In the genomic region with DNA sequence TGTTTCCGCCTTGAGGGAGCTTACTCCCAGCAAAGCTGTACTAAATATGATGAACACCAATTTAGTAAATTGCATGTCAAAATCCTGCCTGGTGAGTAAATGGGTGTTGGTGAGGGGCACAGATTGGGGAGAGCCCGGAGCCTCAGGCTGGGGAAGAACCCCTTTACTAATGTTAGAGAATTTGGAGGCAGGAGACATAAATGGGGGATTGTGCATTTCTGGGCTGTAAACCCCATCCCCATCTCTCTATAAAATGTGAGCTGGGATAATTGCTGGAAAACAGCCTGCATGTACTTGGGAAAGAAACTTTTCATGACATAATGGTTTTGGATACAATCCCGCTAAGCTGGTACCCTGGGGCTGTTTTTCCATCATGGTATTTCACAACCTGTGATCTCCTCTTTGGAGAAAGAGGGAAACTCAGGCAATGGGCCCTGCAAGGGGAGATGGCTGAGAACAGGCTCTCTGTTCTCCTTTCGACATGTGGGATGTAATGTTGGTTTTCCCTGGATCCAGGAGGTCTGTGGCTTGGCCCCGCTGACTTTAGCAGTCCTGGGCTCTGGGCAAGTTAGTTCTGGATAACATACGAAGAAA, we compare ENCODE assay signal across 19 mouse cellular contexts.
DNase-seq lines count a peak whose midpoint lies in the region; ATAC-seq and TF ChIP-seq lines count a peak whose summit lies in the region.
"Had no signal": no experiment of that assay in that cellular context is flagged by ENCODE, and none has a peak within 500 bp of the region (broad histone marks: within the 10 kb centered on the region; RNA-seq: fewer than 3 reads in every experiment).

No protein-coding gene starts in this region.

- H3K4me1 ChIP-seq in heart, embryonic 12.5 days (replicated peaks), result 0 out of 2 replicates have a peak, but pooled peaks cover 6% of the 10 kb centered on the region
- H3K4me1 ChIP-seq in limb, embryonic 14.5 days (ENCODE audit: control insufficient read depth, insufficient read depth, low read length), result peaks cover 17% of the 10 kb centered on the region
- H3K4me1 ChIP-seq: forebrain, embryonic 13.5 days; heart, embryonic 15.5 days; hindbrain, embryonic 10.5 days; hindbrain, embryonic 15.5 days had no signal

- no peaks in the 10 kb centered on the region for H3K36me3 ChIP-seq in heart, embryonic 12.5 days
- no peaks in the 10 kb centered on the region for H3K36me3 ChIP-seq in limb, embryonic 14.5 days (ENCODE audit: control insufficient read depth, insufficient read depth, low read length)
- H3K36me3 ChIP-seq: heart, embryonic 15.5 days; hindbrain, embryonic 10.5 days; hindbrain, embryonic 15.5 days had no signal

- no peak overlapping the region for H3K27ac ChIP-seq in heart, embryonic 12.5 days (ENCODE audit: poor library complexity, severe bottlenecking)
- peak overlapping the region; percentile 71 for H3K27ac ChIP-seq in limb, embryonic 14.5 days (replicated peaks; ENCODE audit: low read depth, low read length)
- H3K27ac ChIP-seq: forebrain, embryonic 13.5 days; heart, embryonic 15.5 days; hindbrain, embryonic 10.5 days; hindbrain, embryonic 15.5 days had no signal

- TF ChIP-seq POLR2A in limb, embryonic 14.5 days (IDR thresholded peaks at IDR 0.05; ENCODE audit: borderline replicate concordance, extremely low read depth, insufficient read depth, insufficient read length), result no peak

- peak; percentile 44 for DNase-seq in heart, adult 11 months
- DNase-seq in 3T3-L1 (ENCODE audit: low read depth, low spot score) (peak; percentile 13), adipocyte (ENCODE audit: low spot score) (peak; percentile 3)
- DNase-seq in limb, embryonic 14.5 days (ENCODE audit: low spot score), result peak; percentile 71
- no peak for DNase-seq in adrenal gland, adult (ENCODE audit: inconsistent age in 2 of 2, low spot score in 1 of 2)
- DNase-seq in gastrocnemius, postnatal 25 days, result no peak
- no peak for DNase-seq in right cerebral cortex, postnatal 4 days
- DNase-seq: adrenal gland, postnatal 14 days; cerebellum, adult 11-12 months; cerebellum, adult 9-10 months; forebrain, postnatal 0 days; gastrocnemius, postnatal 14 days had no signal

- no peaks in the 10 kb centered on the region for H3K27me3 ChIP-seq in heart, embryonic 12.5 days (replicated peaks)
- no peaks in the 10 kb centered on the region for H3K27me3 ChIP-seq in limb, embryonic 14.5 days (ENCODE audit: control insufficient read depth, insufficient read depth, low read length)
- H3K27me3 ChIP-seq: CH12.LX; forebrain, embryonic 13.5 days; heart, embryonic 15.5 days; hindbrain, embryonic 15.5 days had no signal

- ATAC-seq in heart, embryonic 12.5 days (ENCODE audit: insufficient number of reproducible peaks, low FRiP score), result no peak
- peak; percentile 50; the same call in 1 of the 2 replicates for ATAC-seq in limb, embryonic 14.5 days (ENCODE audit: low FRiP score, low read depth)
- ATAC-seq: forebrain, embryonic 13.5 days; forebrain, postnatal 0 days; intestine, embryonic 16.5 days had no signal

- H3K9ac ChIP-seq in heart, embryonic 12.5 days, result no peak overlapping the region
- no peak overlapping the region for H3K9ac ChIP-seq in limb, embryonic 14.5 days (ENCODE audit: low read depth, low read length, severe bottlenecking)
- H3K9ac ChIP-seq: forebrain, embryonic 13.5 days; forebrain, postnatal 0 days; heart, embryonic 15.5 days; hindbrain, embryonic 15.5 days had no signal

- no peak overlapping the region for H3K4me3 ChIP-seq in heart, embryonic 12.5 days
- H3K4me3 ChIP-seq in limb, embryonic 14.5 days (replicated peaks; ENCODE audit: low read length), result no peak overlapping the region
- H3K4me3 ChIP-seq: forebrain, embryonic 13.5 days; heart, embryonic 15.5 days; hindbrain, embryonic 10.5 days; hindbrain, embryonic 15.5 days had no signal

- H3K4me2 ChIP-seq in heart, embryonic 12.5 days, result no peak overlapping the region
- no peak overlapping the region for H3K4me2 ChIP-seq in limb, embryonic 14.5 days (replicated peaks; ENCODE audit: low read depth, low read length, severe bottlenecking)
- H3K4me2 ChIP-seq: forebrain, embryonic 13.5 days; heart, embryonic 15.5 days; hindbrain, embryonic 15.5 days had no signal

- 74% methylated on average over 6 of the region's 6 CpGs for WGBS in heart, embryonic 12.5 days
- 51% methylated on average over 6 of the region's 6 CpGs for WGBS in limb, embryonic 14.5 days

- H3K9me3 ChIP-seq in heart, embryonic 12.5 days (replicated peaks), result no peaks in the 10 kb centered on the region
- no peaks in the 10 kb centered on the region for H3K9me3 ChIP-seq in limb, embryonic 14.5 days (ENCODE audit: control insufficient read depth, low read length)
- H3K9me3 ChIP-seq: forebrain, embryonic 13.5 days; heart, embryonic 15.5 days; hindbrain, embryonic 10.5 days; hindbrain, embryonic 15.5 days had no signal

Comparison
In these comparisons a context has a peak if more than half of its experiments do, and no peak if none do; other contexts are left out.
1. DNase-seq: peak in heart, adult 11 months (single experiment), 3T3-L1 (single experiment), adipocyte (single experiment) and limb, embryonic 14.5 days (single experiment); none in adrenal gland, adult (0 of 2), gastrocnemius, postnatal 25 days (single experiment) and right cerebral cortex, postnatal 4 days (single experiment).